25 mouse cellular contexts compared by ENCODE assay signal in the genomic region with DNA sequence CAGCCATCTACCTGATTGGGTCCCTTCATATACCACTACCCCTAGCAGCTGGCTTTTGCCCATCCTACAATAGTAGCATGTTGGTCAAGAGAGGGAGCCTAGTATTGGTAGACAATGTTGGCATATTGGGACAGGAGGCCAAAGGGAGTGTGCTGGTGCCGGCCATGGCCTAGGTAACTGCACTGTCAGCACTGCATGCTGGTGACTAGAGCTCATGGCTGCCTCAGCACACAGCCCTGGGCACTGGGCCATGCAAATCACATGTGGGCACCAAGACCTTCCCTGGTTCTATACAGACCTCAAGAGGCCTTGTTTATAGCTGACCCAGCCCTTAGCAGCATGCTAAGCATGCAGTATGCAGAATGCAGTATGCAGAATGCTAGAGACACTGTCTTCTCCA. TPM values are rescaled to one million over a fixed set of nuclear protein-coding genes. Genes with fewer than 3 reads are reported as not detected.
DNase-seq lines count a peak whose midpoint lies in the region; ATAC-seq and TF ChIP-seq lines count a peak whose summit lies in the region.
"Had no signal": no experiment of that assay in that cellular context is flagged by ENCODE, and none has a peak within 500 bp of the region (broad histone marks: within the 10 kb centered on the region; RNA-seq: fewer than 3 reads in every experiment).

No protein-coding gene starts in this region.

- no peak for DNase-seq in hindbrain, embryonic 14.5 days (ENCODE audit: low spot score)
- no peak for DNase-seq in hindbrain, embryonic 11.5 days (ENCODE audit: low spot score)
- DNase-seq in kidney, postnatal 0 days (ENCODE audit: low spot score): no peak
- peak; percentile 29 for DNase-seq in kidney, postnatal 14 days
- no peak for DNase-seq in cerebellum, adult 9-10 months
- DNase-seq: adrenal gland, postnatal 36 days; B cell, adult 2 months; cerebellum, adult 9-11 months; gastrocnemius, postnatal 14 days; heart, adult 11 months; heart, postnatal 36 days; layer of hippocampus, adult 9-11 months; liver; liver, postnatal 0 days had no signal

- 87% methylated on average over 1 of the region's 1 CpGs for WGBS in hindbrain, embryonic 14.5 days
- 87% methylated on average over 1 of the region's 1 CpGs for whole genome bisulfite sequencing in hindbrain, embryonic 11.5 days
- 79% methylated on average over 1 of the region's 1 CpGs for WGBS in kidney, postnatal 0 days
- WGBS in kidney, embryonic 14.5 days: 91% methylated on average over 1 of the region's 1 CpGs
- 80% methylated on average over 1 of the region's 1 CpGs for WGBS in macrophage (ENCODE audit: missing documents)

- peaks cover 7% of the 10 kb centered on the region for H3K79me2 ChIP-seq in macrophage (ENCODE audit: inconsistent target)

- no peak overlapping the region for H3K4me3 ChIP-seq in hindbrain, embryonic 14.5 days (replicated peaks; ENCODE audit: low read length)
- no peak overlapping the region for H3K4me3 ChIP-seq in hindbrain, embryonic 11.5 days (ENCODE audit: low read depth, low read length)
- H3K4me3 ChIP-seq in kidney, postnatal 0 days (replicated peaks; ENCODE audit: low read depth, low read length): no peak overlapping the region
- no peak overlapping the region for H3K4me3 ChIP-seq in kidney, embryonic 14.5 days (ENCODE audit: low read length)
- no peak overlapping the region for H3K4me3 ChIP-seq in macrophage (ENCODE audit: inconsistent target)
- H3K4me3 ChIP-seq: embryonic facial prominence, embryonic 15.5 days; forebrain, embryonic 15.5 days; heart, embryonic 12.5 days; left cerebral cortex, adult 2 months; midbrain, embryonic 12.5 days had no signal

- no peaks in the 10 kb centered on the region for H3K4me1 ChIP-seq in hindbrain, embryonic 14.5 days (replicated peaks; ENCODE audit: control insufficient read depth, insufficient read depth, low read length)
- H3K4me1 ChIP-seq in hindbrain, embryonic 11.5 days (replicated peaks; ENCODE audit: control insufficient read depth, insufficient read depth, low read length): no peaks in the 10 kb centered on the region
- no peaks in the 10 kb centered on the region for H3K4me1 ChIP-seq in kidney, postnatal 0 days (replicated peaks; ENCODE audit: insufficient read depth, low read length)
- no peaks in the 10 kb centered on the region for H3K4me1 ChIP-seq in kidney, embryonic 14.5 days (ENCODE audit: control insufficient read depth, insufficient read depth, low read length)
- H3K4me1 ChIP-seq: embryonic facial prominence, embryonic 15.5 days; forebrain, embryonic 15.5 days; heart, embryonic 12.5 days; midbrain, embryonic 12.5 days had no signal

- H3K9me3 ChIP-seq in hindbrain, embryonic 14.5 days (ENCODE audit: control insufficient read depth, low read length): no peaks in the 10 kb centered on the region
- no peaks in the 10 kb centered on the region for H3K9me3 ChIP-seq in hindbrain, embryonic 11.5 days (ENCODE audit: control insufficient read depth, low read length)
- H3K9me3 ChIP-seq in kidney, postnatal 0 days (replicated peaks; ENCODE audit: low read length): no peaks in the 10 kb centered on the region
- H3K9me3 ChIP-seq in kidney, embryonic 14.5 days (ENCODE audit: control insufficient read depth, low read length): no peaks in the 10 kb centered on the region
- H3K9me3 ChIP-seq: embryonic facial prominence, embryonic 15.5 days; forebrain, embryonic 15.5 days; G1E; heart, embryonic 12.5 days; midbrain, embryonic 12.5 days had no signal

- no peak overlapping the region for H3K4me2 ChIP-seq in hindbrain, embryonic 14.5 days (replicated peaks)
- no peak overlapping the region for H3K4me2 ChIP-seq in hindbrain, embryonic 11.5 days (replicated peaks; ENCODE audit: low read depth, low read length)
- no peak overlapping the region for H3K4me2 ChIP-seq in kidney, postnatal 0 days (ENCODE audit: low read length)
- H3K4me2 ChIP-seq in kidney, embryonic 14.5 days (replicated peaks; ENCODE audit: low read depth, low read length): no peak overlapping the region
- H3K4me2 ChIP-seq: embryonic facial prominence, embryonic 15.5 days; forebrain, embryonic 15.5 days; heart, embryonic 12.5 days; midbrain, embryonic 12.5 days had no signal

- ATAC-seq in hindbrain, embryonic 14.5 days (ENCODE audit: low FRiP score): peak; percentile 10; the same call in 1 of the 2 replicates
- no peak for ATAC-seq in hindbrain, embryonic 11.5 days (ENCODE audit: low FRiP score)
- ATAC-seq in kidney, postnatal 0 days (replicated peaks; ENCODE audit: low FRiP score, low read depth): peak; percentile 18; the same call in 1 of the 2 replicates
- ATAC-seq in kidney, embryonic 14.5 days (ENCODE audit: low FRiP score, low TSS enrichment): no peak
- ATAC-seq: liver, postnatal 0 days; lung, postnatal 0 days; Patski had no signal

- no peak overlapping the region for H3K9ac ChIP-seq in hindbrain, embryonic 14.5 days
- no peak overlapping the region for H3K9ac ChIP-seq in hindbrain, embryonic 11.5 days (ENCODE audit: low read depth, low read length)
- no peak overlapping the region for H3K9ac ChIP-seq in kidney, postnatal 0 days (ENCODE audit: low read depth, low read length)
- no peak overlapping the region for H3K9ac ChIP-seq in kidney, embryonic 14.5 days (ENCODE audit: low read depth, low read length)
- H3K9ac ChIP-seq: embryonic facial prominence, embryonic 15.5 days; forebrain, embryonic 15.5 days; heart, embryonic 12.5 days; liver, postnatal 0 days; midbrain, embryonic 12.5 days had no signal

- 0 out of 2 replicates have a peak, but pooled peaks cover 6% of the 10 kb centered on the region for H3K36me3 ChIP-seq in hindbrain, embryonic 14.5 days (replicated peaks; ENCODE audit: control insufficient read depth, insufficient read depth)
- no peaks in the 10 kb centered on the region for H3K36me3 ChIP-seq in hindbrain, embryonic 11.5 days (ENCODE audit: control insufficient read depth, insufficient read depth, low read length)
- 0 out of 2 replicates have a peak, but pooled peaks cover under 1% of the 10 kb centered on the region for H3K36me3 ChIP-seq in kidney, postnatal 0 days (ENCODE audit: insufficient read depth, low read length)
- no peaks in the 10 kb centered on the region; the same call in 1 of the 2 replicates for H3K36me3 ChIP-seq in kidney, embryonic 14.5 days (ENCODE audit: control insufficient read depth, insufficient read depth, low read length)
- peaks cover 8% of the 10 kb centered on the region; the same call in 1 of the 2 replicates for H3K36me3 ChIP-seq in macrophage (ENCODE audit: inconsistent target)
- H3K36me3 ChIP-seq: forebrain, embryonic 15.5 days; midbrain, embryonic 12.5 days had no signal

- no peak overlapping the region for H3K27ac ChIP-seq in hindbrain, embryonic 14.5 days
- H3K27ac ChIP-seq in hindbrain, embryonic 11.5 days (ENCODE audit: low read depth, low read length): no peak overlapping the region
- H3K27ac ChIP-seq in kidney, postnatal 0 days: no peak overlapping the region
- no peak overlapping the region for H3K27ac ChIP-seq in kidney, embryonic 14.5 days (ENCODE audit: low read depth, low read length)
- 0 out of 2 replicates have a peak overlapping the region, but pooled peaks have one; percentile 12 for H3K27ac ChIP-seq in macrophage
- H3K27ac ChIP-seq: embryonic facial prominence, embryonic 15.5 days; forebrain, embryonic 15.5 days; left cerebral cortex, adult 2 months; midbrain, embryonic 12.5 days had no signal

- H3K27me3 ChIP-seq in hindbrain, embryonic 14.5 days (ENCODE audit: control insufficient read depth, insufficient read depth, low read length): no peaks in the 10 kb centered on the region
- no peaks in the 10 kb centered on the region for H3K27me3 ChIP-seq in hindbrain, embryonic 11.5 days (ENCODE audit: control insufficient read depth, insufficient read depth, low read length)
- H3K27me3 ChIP-seq in kidney, postnatal 0 days (ENCODE audit: insufficient read depth, low read length): no peaks in the 10 kb centered on the region
- H3K27me3 ChIP-seq in kidney, embryonic 14.5 days (ENCODE audit: control insufficient read depth, insufficient read depth, low read length): no peaks in the 10 kb centered on the region
- H3K27me3 ChIP-seq: CH12.LX; embryonic facial prominence, embryonic 15.5 days; forebrain, embryonic 15.5 days; heart, embryonic 12.5 days; Patski had no signal

- TF ChIP-seq CTCF in kidney, postnatal 0 days (IDR thresholded peaks at IDR 0.05; ENCODE audit: low read depth): no peak

RNA-seq across cellular contexts. Expression of a gene that starts 23.1 kb away (rescaled TPM):
- 10.2 and 10.5 TPM in 2 replicates for polyA plus RNA-seq in hindbrain, embryonic 14.5 days (2014; fragmentation: Nextera tagmentation; extraction: Ambion mirVana)
- 9.2 and 15.1 TPM in 2 replicates for polyA plus RNA-seq in hindbrain, embryonic 11.5 days (2014; fragmentation: Nextera tagmentation; extraction: Ambion mirVana)
- 39.9 and 43.1 TPM in 2 replicates for polyA plus RNA-seq in kidney, postnatal 0 days (2015; fragmentation: Nextera tagmentation; extraction: Ambion mirVana)
- 12.5 and 15.0 TPM in 2 replicates for polyA plus RNA-seq in kidney, embryonic 14.5 days (2014; fragmentation: Nextera tagmentation; extraction: Ambion mirVana)
- 100 to 1,000 TPM in 1 of 26 experiments, 10 to 100 TPM in 23, 1 to 10 TPM in 2; 7.0 to 111 (median 46.5) TPM for total RNA-seq in macrophage (2018; cell fraction: chromatin; rRNA removed)
- total RNA-seq in macrophage (2018; cell fraction: cytosol; rRNA removed): 100 to 1,000 TPM; 239 to 513 (median 404) TPM
- total RNA-seq in macrophage (2018; cell fraction: nucleus; rRNA removed): 100 to 1,000 TPM in 19 of 26 experiments, 10 to 100 TPM in 7; 26.8 to 387 (median 119) TPM
- polyA plus RNA-seq in macrophage (2018): 364 to 915 TPM (median 701 TPM) in 3 replicates

RNA-seq across cellular contexts. Expression of a gene that starts 36.8 kb away (rescaled TPM):
- polyA plus RNA-seq in hindbrain, embryonic 14.5 days (2014; fragmentation: Nextera tagmentation; extraction: Ambion mirVana): 33.3 and 36.8 TPM in 2 replicates
- polyA plus RNA-seq in hindbrain, embryonic 11.5 days (2014; fragmentation: Nextera tagmentation; extraction: Ambion mirVana): 25.0 and 25.2 TPM in 2 replicates
- 38.4 and 43.2 TPM in 2 replicates for polyA plus RNA-seq in kidney, postnatal 0 days (2015; fragmentation: Nextera tagmentation; extraction: Ambion mirVana)
- polyA plus RNA-seq in kidney, embryonic 14.5 days (2014; fragmentation: Nextera tagmentation; extraction: Ambion mirVana): 20.1 and 29.1 TPM in 2 replicates
- total RNA-seq in macrophage (2018; cell fraction: chromatin; rRNA removed): 10 to 100 TPM; 16.2 to 96.7 (median 44.4) TPM
- total RNA-seq in macrophage (2018; cell fraction: cytosol; rRNA removed): 10 to 100 TPM; 46.0 to 91.8 (median 68.1) TPM
- 100 to 1,000 TPM in 1 of 26 experiments, 10 to 100 TPM in 25; 33.0 to 102 (median 52.5) TPM for total RNA-seq in macrophage (2018; cell fraction: nucleus; rRNA removed)
- 56.0 to 178 TPM (median 76.1 TPM) in 3 replicates for polyA plus RNA-seq in macrophage (2018)

RNA-seq across cellular contexts. Expression of a gene that starts 39.1 kb away (rescaled TPM):
- 27.0 and 33.3 TPM in 2 replicates for polyA plus RNA-seq in hindbrain, embryonic 14.5 days (2014; fragmentation: Nextera tagmentation; extraction: Ambion mirVana)
- polyA plus RNA-seq in hindbrain, embryonic 11.5 days (2014; fragmentation: Nextera tagmentation; extraction: Ambion mirVana): 133 and 155 TPM in 2 replicates
- 63.7 and 82.4 TPM in 2 replicates for polyA plus RNA-seq in kidney, postnatal 0 days (2015; fragmentation: Nextera tagmentation; extraction: Ambion mirVana)
- 133 and 188 TPM in 2 replicates for polyA plus RNA-seq in kidney, embryonic 14.5 days (2014; fragmentation: Nextera tagmentation; extraction: Ambion mirVana)
- 10 to 100 TPM in 14 of 26 experiments, 1 to 10 TPM in 12; 1.2 to 28.6 (median 10.2) TPM for total RNA-seq in macrophage (2018; cell fraction: chromatin; rRNA removed)
- 10 to 100 TPM in 13 of 26 experiments, 1 to 10 TPM in 13; 5.5 to 19.6 (median 10.1) TPM for total RNA-seq in macrophage (2018; cell fraction: cytosol; rRNA removed)
- 10 to 100 TPM in 10 of 26 experiments, 1 to 10 TPM in 16; 2.0 to 96.2 (median 8.9) TPM for total RNA-seq in macrophage (2018; cell fraction: nucleus; rRNA removed)
- polyA plus RNA-seq in macrophage (2018): 3.7 to 96.0 TPM (median 25.7 TPM) in 3 replicates

Comparison
In these comparisons a context has a peak if more than half of its experiments do, and no peak if none do; other contexts are left out.
1. ATAC-seq: peak in hindbrain, embryonic 14.5 days (single experiment) and kidney, postnatal 0 days (single experiment); none in hindbrain, embryonic 11.5 days (single experiment) and kidney, embryonic 14.5 days (single experiment).